Mouse (Mus musculus) forebrain, embryonic 15.5 days (tissue): ENCODE measurements around the gene Gpr142. TPM values are rescaled to one million over a fixed set of nuclear protein-coding genes. Genes with fewer than 3 reads are reported as not detected.

Experiments used
- ATAC-seq: fragments of 200-750 bp; cut with Nextera tagmentation; replicated peaks from 2 replicates; pipeline ENCODE4 v1.8.0; 2017; ENCODE audit warnings: mild to moderate bottlenecking, moderate TSS enrichment, moderate library complexity
- H3K27ac ChIP-seq: fragments of 300-500 bp; sonication (generic); replicated peaks from 2 replicates; pipeline ENCODE4 v1.5.1; 2015; ENCODE audit warnings: mild to moderate bottlenecking, inconsistent platforms
- H3K27me3 ChIP-seq: fragments of 300-500 bp; sonication (generic); 2 replicates; pipeline ENCODE4 v1.6.1; 2015; ENCODE audit warnings: inconsistent platforms
- H3K36me3 ChIP-seq: fragments of 300-500 bp; sonication (generic); 2 replicates; pipeline ENCODE4 v1.6.1; 2015; ENCODE audit warnings: mild to moderate bottlenecking, inconsistent platforms
- H3K4me1 ChIP-seq: fragments of 300-500 bp; sonication (generic); 2 replicates; pipeline ENCODE4 v1.6.1; 2015; ENCODE audit warnings: inconsistent platforms
- H3K4me2 ChIP-seq: fragments of 300-500 bp; sonication (generic); replicated peaks from 2 replicates; pipeline ENCODE4 v1.6.1; 2015; ENCODE audit warnings: mild to moderate bottlenecking, inconsistent platforms
- H3K4me3 ChIP-seq: fragments of 300-500 bp; sonication (generic); 2 replicates; pipeline ENCODE4 v1.5.1; 2015; ENCODE audit warnings: mild to moderate bottlenecking, inconsistent platforms
- H3K9ac ChIP-seq: fragments of 300-500 bp; sonication (generic); replicated peaks from 2 replicates; pipeline ENCODE4 v1.6.1; 2015; ENCODE audit warnings: mild to moderate bottlenecking, inconsistent platforms
- H3K9me3 ChIP-seq: fragments of 300-500 bp; sonication (generic); 2 replicates; pipeline ENCODE4 v1.6.1; 2016; ENCODE audit warnings: inconsistent platforms
- WGBS: fragments of 180-500 bp; shearing (Covaris S2); methylation state at CpG from one replicate; pipeline ENCODE4 v1.1.7; 2015; ENCODE audit warnings: mixed read lengths; 5-methylcytosine and 5-hydroxymethylcytosine counted together
- polyA plus RNA-seq: library from polyadenylated mRNA; unstranded; fragments of >200 nt; fragmentation: Nextera tagmentation; extraction: Ambion mirVana; gene quantifications from 2 replicates; pipeline ENCODE4 v1.2.1, GENCODE M21; 2015

Gpr142 gene
- polyA plus RNA-seq, 1 experiment from 2014 or later = not detected

DNA sequence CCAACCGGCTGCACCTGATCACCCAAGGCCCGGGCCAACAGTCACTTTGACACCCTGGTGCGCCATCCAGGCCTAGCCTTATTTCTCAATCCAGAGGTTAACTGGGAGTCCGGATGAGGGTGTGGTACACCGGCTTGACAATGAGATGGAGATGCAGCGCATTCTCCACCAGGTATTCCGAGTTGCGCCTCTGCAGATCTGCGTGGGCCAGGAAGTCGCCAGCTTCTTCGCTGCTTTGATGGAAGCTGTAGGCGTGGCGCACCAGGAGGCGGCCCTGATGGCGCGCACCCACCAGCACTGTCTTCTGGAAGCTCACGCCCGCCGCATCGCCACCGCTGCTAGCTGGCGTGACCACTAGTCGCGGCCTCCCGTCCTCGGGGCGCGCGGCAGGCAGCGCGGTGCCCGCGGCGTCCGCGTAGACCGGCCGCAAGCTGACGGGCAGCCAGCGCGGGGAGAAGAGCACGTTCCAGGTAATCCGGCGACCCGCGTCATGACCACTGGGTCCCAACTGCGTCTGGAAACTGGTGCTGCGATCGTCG, 7.3 kb upstream of the Gpr142 start:
- ATAC-seq = no peak
- peak overlapping the region; percentile 86 for H3K4me2 ChIP-seq
- H3K9ac ChIP-seq = peak overlapping the region; percentile 47
- peak overlapping the region; percentile 45 for H3K4me3 ChIP-seq
- peak overlapping the region; percentile 57 for H3K27ac ChIP-seq
- H3K36me3 ChIP-seq = no peaks in the 10 kb centered on the region
- peaks cover 63% of the 10 kb centered on the region for H3K4me1 ChIP-seq
- peaks cover 12% of the 10 kb centered on the region; the same call in 1 of the 2 replicates for H3K27me3 ChIP-seq
- 7% methylated on average over 50 of the region's 50 CpGs for WGBS
- H3K9me3 ChIP-seq = no peaks in the 10 kb centered on the region

DNA sequence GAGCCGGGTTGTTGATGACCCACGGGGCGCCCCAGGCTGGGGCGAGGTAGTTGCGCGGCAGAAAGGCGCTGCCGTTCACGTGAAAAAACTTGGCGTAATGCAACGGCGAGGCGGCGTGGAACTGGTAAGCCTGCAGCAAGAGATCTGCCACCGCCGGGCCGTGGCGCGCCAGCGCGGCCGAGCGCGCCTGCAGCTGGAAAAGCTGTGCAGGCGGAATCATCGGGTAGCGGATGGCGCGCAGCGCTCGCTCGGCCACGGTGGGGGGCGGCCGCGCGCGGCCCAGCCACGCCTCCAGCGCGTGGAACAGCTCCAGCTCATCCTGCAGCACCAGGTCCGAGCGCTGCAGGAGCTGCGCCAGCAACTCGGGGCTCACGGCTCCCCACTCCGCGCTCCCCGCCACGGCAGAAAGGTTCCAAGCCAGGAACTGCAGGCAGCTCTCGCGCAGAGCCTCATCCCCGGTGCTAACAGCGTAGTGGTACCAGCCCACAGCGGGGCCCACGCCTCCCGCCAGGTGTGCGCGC, 6.8 kb upstream of the Gpr142 start:
- H3K4me1 ChIP-seq = peaks cover 63% of the 10 kb centered on the region
- peak overlapping the region; percentile 57 for H3K27ac ChIP-seq
- WGBS = 2% methylated on average over 47 of the region's 59 CpGs

DNA sequence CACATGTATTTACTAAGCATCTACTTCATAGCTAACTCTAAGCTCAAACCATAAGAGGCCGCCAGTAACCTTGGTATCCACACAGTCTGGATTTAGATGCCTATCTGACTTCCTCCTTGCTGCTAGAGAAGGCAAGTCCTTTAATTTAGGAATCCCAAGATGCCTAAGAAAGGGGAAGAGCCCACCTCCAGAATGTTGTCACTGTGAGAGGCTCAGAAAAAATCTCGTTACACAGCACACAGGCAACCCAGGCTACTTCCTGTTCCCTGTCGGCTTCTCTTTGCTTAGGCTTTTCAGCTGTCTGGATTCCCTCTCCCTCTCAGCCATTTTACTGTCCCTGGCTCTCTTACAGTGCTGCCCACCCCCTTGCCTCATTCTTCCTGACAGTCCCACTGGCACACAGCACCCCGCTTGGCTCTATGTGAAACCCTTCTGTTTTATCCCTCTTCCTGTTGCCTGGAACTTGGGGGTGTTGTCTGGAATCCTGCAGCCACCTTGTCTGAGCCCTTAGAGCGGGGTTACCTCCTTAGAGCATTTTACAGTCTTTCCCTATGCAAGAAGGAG, 5.7 kb upstream of the Gpr142 start:
- Histone ChIP-seq H3K27me3 (peaks cover 12% of the 10 kb centered on the region; the same call in 1 of the 2 replicates), H3K9me3 (no peaks in the 10 kb centered on the region), H3K27ac (peak overlapping the region; percentile 97; the same call in 1 of the 2 replicates), H3K4me3 (no peak overlapping the region), H3K4me2 (peak overlapping the region; percentile 44), H3K4me1 (peaks cover 68% of the 10 kb centered on the region), H3K36me3 (no peaks in the 10 kb centered on the region), H3K9ac (no peak overlapping the region)
- no peak for ATAC-seq
- 43% methylated on average over 5 of the region's 5 CpGs for WGBS

More for the DNA sequence above, 6.8 kb upstream of the Gpr142 start:
- no peaks in the 10 kb centered on the region for H3K36me3 ChIP-seq
- peak overlapping the region; percentile 45 for H3K4me3 ChIP-seq
- no peak for ATAC-seq
- H3K4me2 ChIP-seq = peak overlapping the region; percentile 86
- peaks cover 12% of the 10 kb centered on the region; the same call in 1 of the 2 replicates for H3K27me3 ChIP-seq
- H3K9me3 ChIP-seq = no peaks in the 10 kb centered on the region
- peak overlapping the region; percentile 47 for H3K9ac ChIP-seq

DNA sequence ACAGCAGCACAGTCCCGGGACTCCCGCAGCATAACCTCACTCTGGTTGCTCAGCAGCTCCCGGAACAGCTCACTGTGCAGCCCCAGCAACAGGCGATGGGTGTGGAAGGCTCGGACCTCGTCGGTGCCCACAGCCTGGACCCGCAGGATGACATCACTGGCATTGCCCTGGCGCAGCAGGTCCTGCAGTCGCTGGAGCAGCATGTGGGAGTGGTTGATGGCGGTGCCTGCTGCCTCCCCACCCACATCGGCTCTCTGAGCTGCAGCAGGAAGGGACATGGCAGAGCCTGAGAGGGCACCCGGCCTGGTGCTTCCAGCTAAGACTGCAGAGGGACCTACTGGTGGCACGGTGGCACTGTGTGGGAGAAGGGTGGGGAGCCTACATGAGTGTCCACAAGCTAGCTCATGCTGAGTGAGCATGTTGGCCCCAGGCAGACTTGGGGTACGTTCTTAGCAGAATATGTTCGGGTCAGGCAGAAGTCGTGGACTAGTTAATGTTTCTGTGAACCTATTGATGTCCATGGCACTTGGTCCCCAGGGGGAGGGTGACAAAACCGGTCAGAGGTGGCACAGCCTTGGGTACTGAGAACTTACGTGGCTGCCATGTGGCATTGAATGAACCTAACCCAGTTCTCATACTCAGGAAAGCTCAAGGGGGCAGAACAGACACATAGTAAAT, 4.7 kb upstream of the Gpr142 start:
- peak overlapping the region; percentile 25; the same call in 1 of the 2 replicates for H3K9ac ChIP-seq
- H3K36me3 ChIP-seq = no peaks in the 10 kb centered on the region
- 53% methylated on average over 19 of the region's 19 CpGs for WGBS
- H3K4me3 ChIP-seq = peak overlapping the region; percentile 35
- H3K9me3 ChIP-seq = no peaks in the 10 kb centered on the region
- H3K27ac ChIP-seq = peak overlapping the region; percentile 97
- H3K27me3 ChIP-seq = peaks cover 12% of the 10 kb centered on the region; the same call in 1 of the 2 replicates
- H3K4me2 ChIP-seq = peak overlapping the region; percentile 44
- no peak for ATAC-seq
- peaks cover 65% of the 10 kb centered on the region for H3K4me1 ChIP-seq

DNA sequence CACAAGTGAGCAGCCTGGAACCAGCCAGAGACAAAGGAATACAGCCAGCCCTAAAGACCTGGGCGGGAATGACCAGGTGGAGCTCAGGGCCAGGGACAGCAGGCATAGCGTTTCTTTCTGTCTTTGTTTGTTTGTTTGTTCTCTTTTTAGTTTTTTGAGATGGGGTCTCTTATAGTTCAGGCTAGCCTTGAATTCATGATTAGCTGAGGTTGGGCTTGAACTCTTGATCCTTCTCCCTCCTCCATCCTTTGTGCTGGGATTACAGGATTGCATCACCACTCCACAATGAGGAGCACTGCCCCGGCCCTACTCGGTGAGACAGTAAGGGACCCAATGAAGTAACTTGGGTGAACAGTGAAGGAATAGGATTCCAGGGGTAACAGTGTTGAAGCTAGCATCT, 4.0 kb upstream of the Gpr142 start:
- 0 out of 2 replicates have a peak overlapping the region, but pooled peaks have one; percentile 20 for H3K9ac ChIP-seq
- no peaks in the 10 kb centered on the region for H3K9me3 ChIP-seq
- peak overlapping the region; percentile 35 for H3K4me3 ChIP-seq
- peak; percentile 17; the same call in 1 of the 2 replicates for ATAC-seq
- H3K27me3 ChIP-seq = peaks cover 11% of the 10 kb centered on the region; the same call in 1 of the 2 replicates
- peak overlapping the region; percentile 97 for H3K27ac ChIP-seq
- H3K4me1 ChIP-seq = peaks cover 60% of the 10 kb centered on the region
- 19% methylated on average over 4 of the region's 4 CpGs for WGBS
- peak overlapping the region; percentile 44 for H3K4me2 ChIP-seq
- no peaks in the 10 kb centered on the region for H3K36me3 ChIP-seq

DNA sequence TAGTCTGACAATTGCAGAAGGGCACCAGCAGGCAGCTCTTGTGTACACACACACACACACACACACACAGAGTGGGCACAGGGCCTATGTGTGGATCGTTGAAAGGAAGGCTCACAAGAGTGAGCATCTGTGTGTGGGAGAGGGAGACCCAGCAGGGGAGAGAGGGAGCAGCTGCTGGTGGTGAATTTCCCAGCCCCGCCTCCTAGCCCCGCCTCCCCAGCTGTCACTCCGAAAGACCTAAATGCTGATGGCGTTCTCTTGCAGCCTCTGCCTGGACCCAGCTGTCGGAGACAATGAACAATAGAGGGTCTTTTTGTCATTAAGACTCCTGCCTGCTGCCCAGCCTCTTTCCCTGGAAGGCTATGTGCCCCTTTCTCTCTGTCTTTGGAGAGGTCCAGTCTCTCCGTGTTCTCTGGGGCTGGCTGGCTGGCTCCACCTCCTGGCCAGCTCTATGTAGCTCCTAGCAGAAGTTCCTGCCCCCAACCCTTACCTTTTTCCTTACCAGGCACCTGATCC, 3.4 kb upstream of the Gpr142 start:
- peak; percentile 89 for ATAC-seq
- Histone ChIP-seq H3K27me3 (peaks cover 5% of the 10 kb centered on the region; the same call in 1 of the 2 replicates), H3K9ac (peak overlapping the region; percentile 20), H3K4me2 (peak overlapping the region; percentile 44), H3K27ac (peak overlapping the region; percentile 97), H3K36me3 (no peaks in the 10 kb centered on the region), H3K4me1 (peaks cover 60% of the 10 kb centered on the region), H3K4me3 (peak overlapping the region; percentile 35), H3K9me3 (no peaks in the 10 kb centered on the region)
- 1% methylated on average over 7 of the region's 7 CpGs for WGBS

DNA sequence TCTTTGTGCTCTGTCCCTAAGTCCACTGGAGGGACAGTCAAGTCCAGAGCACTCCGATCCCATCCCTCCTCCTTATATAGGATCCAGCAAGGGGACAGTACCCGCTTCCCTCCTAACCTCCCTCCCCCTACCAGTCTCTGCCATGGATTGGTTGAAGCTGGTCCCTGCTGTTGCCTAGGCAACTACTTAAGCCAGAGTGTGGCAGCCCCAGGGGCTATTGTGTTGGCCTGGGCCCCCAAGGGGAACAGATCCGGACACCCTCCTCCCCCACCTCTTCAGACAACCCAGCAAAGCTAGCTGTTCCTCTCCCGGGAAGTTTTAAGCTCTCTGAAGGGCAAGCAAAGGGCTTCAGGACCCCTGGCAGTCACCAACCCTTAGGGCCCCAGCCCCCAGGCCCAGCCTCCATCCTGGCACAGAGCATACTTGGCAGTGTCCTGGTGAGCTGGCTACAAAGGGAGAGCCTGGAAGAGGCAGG, 2.8 kb upstream of the Gpr142 start, which contains the start of gene Btbd17:
Gene Btbd17, minus strand, starts transcription at position 98 of the 475 bp plus-strand sequence.
- peak within 1 kb of the TSS; percentile 44 for H3K4me2 ChIP-seq
- H3K36me3 ChIP-seq = no peaks in the 10 kb centered on the region
- no peaks in the 10 kb centered on the region for H3K9me3 ChIP-seq
- H3K27me3 ChIP-seq = peaks cover 1% of the 10 kb centered on the region; the same call in 1 of the 2 replicates
- under 1% methylated on average over 4 of the region's 4 CpGs for WGBS
- peak within 1 kb of the TSS; percentile 20 for H3K9ac ChIP-seq
- peaks cover 60% of the 10 kb centered on the region for H3K4me1 ChIP-seq
- H3K27ac ChIP-seq = peak within 1 kb of the TSS; percentile 97
- peak; percentile 85 for ATAC-seq
- H3K4me3 ChIP-seq = peak within 1 kb of the TSS; percentile 35

DNA sequence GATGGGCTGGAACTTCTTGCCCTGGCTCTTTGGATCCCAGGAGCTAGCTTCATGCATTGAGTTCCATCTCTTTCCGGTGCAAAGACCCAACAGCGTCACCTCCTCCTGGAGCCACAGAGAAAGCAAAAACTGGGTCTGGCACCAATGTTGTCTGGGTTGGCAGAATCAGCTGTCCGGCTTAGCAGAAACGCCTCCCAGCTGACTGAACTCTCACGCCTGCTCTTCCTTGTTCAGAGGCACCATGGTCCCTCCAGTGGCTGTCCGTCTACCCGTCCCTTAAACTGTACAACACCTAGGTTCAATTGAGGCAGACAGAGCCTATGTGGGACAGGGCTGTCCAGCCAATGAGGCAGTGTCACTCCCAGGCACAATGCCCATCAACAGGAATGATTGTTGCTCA, 1.5 kb upstream of the Gpr142 start:
- Histone ChIP-seq H3K4me3 (no peak overlapping the region), H3K4me1 (peaks cover 49% of the 10 kb centered on the region), H3K27me3 (no peaks in the 10 kb centered on the region), H3K4me2 (no peak overlapping the region), H3K36me3 (no peaks in the 10 kb centered on the region), H3K27ac (peak overlapping the region; percentile 97; the same call in 1 of the 2 replicates), H3K9me3 (no peaks in the 10 kb centered on the region), H3K9ac (no peak overlapping the region)
- WGBS = 95% methylated on average over 7 of the region's 7 CpGs
- no peak for ATAC-seq

DNA sequence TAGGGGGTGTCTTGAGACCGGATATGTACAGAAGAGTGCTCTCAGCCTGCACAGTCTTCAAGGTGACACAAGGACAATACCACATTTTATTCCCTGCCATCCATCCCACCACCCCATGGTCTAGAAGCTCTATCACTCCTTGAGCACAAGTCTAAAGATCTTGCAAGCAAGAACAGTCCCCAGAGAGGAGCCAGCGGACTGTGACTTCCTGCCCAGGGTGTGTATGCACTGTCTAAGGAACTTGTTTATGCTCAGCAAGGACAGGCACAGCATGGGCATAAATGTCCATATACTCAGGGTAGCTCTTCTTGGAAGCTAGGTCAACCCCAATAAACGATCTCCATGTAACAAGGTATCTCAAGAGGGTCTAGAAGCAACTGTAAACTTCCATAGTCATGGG, 743 bp upstream of the Gpr142 start:
- WGBS = 94% methylated on average over 3 of the region's 3 CpGs
- H3K36me3 ChIP-seq = no peaks in the 10 kb centered on the region
- H3K27ac ChIP-seq = no peak overlapping the region
- H3K4me1 ChIP-seq = peaks cover 43% of the 10 kb centered on the region
- no peak overlapping the region for H3K4me2 ChIP-seq
- H3K4me3 ChIP-seq = no peak overlapping the region
- H3K27me3 ChIP-seq = no peaks in the 10 kb centered on the region
- no peak overlapping the region for H3K9ac ChIP-seq
- ATAC-seq = no peak
- H3K9me3 ChIP-seq = no peaks in the 10 kb centered on the region

DNA sequence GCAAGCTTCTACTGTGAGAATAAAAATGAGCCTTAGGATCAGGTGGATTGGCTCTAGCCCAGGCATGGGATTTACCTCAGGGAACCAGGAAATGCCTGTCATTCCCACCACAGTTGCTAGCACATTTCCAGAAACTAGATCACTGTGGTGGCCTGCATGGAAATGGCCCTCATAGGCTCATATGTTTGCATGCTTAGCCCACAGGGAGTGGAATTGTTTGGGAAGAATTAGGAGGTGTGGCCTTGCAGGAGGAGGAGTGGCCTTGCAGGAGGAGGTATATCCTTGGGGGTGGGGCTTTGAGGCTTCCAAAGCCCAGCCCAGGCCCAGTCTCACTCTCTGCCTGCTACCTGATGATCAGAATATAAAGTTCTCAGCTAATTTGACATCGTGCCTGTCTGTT, 3.2 kb downstream of the Gpr142 start:
- Histone ChIP-seq H3K27ac (no peak overlapping the region), H3K4me3 (no peak overlapping the region), H3K4me2 (no peak overlapping the region), H3K9ac (no peak overlapping the region), H3K4me1 (peaks cover 11% of the 10 kb centered on the region), H3K27me3 (no peaks in the 10 kb centered on the region), H3K9me3 (no peaks in the 10 kb centered on the region), H3K36me3 (no peaks in the 10 kb centered on the region)
- 91% methylated on average over 1 of the region's 1 CpGs for WGBS
- no peak for ATAC-seq

DNA sequence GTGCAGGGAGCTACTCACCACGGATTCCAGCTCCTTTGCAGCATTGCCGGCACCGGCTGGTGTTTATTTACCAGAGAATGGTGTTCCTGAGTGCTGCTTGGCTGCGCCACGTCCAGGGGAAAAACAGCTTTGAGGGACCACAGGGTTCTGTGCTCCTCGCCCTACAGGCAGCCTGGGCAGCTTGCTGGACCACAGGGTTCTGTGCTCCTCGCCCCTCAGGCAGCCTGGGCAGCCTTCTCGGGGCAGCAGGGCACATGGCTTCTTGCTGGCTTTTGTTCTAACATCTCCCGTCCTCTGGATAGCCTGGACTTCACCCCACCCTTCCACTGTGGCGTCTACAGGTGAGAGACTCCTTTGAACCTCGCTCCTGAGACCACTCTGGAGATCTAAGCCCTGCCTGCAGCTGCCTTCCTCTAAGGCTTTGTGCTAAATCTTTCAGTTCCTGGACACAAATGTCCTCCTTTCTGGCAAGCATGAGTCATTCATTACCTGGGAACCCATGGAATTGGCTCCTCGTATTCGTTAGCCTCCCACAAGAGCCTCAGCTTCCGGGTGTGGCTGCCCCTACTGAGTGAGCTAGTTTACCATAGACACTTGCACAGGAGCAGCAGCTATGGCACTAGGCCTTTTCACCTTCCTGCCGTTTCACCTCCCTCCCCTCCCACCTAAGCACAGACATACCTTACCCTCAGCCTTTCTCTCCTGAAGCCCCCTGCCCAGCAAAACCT, 4.0 kb downstream of the Gpr142 start:
- H3K27me3 ChIP-seq = no peaks in the 10 kb centered on the region
- no peak overlapping the region for H3K27ac ChIP-seq
- H3K36me3 ChIP-seq = no peaks in the 10 kb centered on the region
- ATAC-seq = no peak
- no peak overlapping the region for H3K9ac ChIP-seq
- no peak overlapping the region for H3K4me2 ChIP-seq
- 60% methylated on average over 15 of the region's 15 CpGs for WGBS
- no peaks in the 10 kb centered on the region for H3K9me3 ChIP-seq
- no peak overlapping the region for H3K4me3 ChIP-seq
- H3K4me1 ChIP-seq = peaks cover 13% of the 10 kb centered on the region
